8 mouse cellular contexts compared by ENCODE assay signal in the genomic region with DNA sequence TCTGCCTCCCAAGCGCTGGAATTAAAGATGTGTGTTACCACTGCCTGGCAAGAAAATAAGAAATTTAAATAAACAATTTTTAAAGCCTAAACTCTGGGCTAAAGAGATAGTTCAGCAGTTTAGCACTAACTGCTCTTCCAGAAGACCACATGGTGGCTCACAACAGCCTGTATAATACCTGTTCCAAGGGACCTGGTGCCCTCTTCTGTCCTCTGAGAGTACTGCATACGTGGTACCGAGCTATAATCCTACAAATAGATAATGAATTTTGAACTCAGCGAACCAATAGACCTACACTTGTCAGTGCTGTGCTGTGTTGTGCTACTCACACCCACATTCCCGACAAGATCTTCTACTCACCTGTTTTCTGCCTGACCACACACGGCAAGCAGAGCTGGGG. TPM values are rescaled to one million over a fixed set of nuclear protein-coding genes. Genes with fewer than 3 reads are reported as not detected.
DNase-seq lines count a peak whose midpoint lies in the region; ATAC-seq lines count a peak whose summit lies in the region.

No protein-coding gene starts in this region.

- DNase-seq in testis, postnatal 10 days (ENCODE audit: low spot score), result peak; percentile 85
- DNase-seq in testis, postnatal 14 days (ENCODE audit: low spot score), result no peak
- DNase-seq in cerebellum, adult 8-10 months, result peak; percentile 72
- peak; percentile 47 to 50 for DNase-seq in frontal cortex, postnatal 25 days (ENCODE audit: low spot score in 2 of 2)
- peak; percentile 82 for DNase-seq in limb, embryonic 11.5 days (ENCODE audit: low spot score)
- DNase-seq in spleen, postnatal 14 days (ENCODE audit: low spot score in 2 of 2), result peak; percentile 59 to 78

- H3K27me3 ChIP-seq in limb, embryonic 11.5 days (ENCODE audit: control insufficient read depth, insufficient read depth, low read length), result no peaks in the 10 kb centered on the region
- H3K27me3 ChIP-seq in midbrain, embryonic 13.5 days, result no peaks in the 10 kb centered on the region

- peak; percentile 98 for ATAC-seq in inflammation-experienced regulatory T-cells, adult 6 months
- ATAC-seq in limb, embryonic 11.5 days (ENCODE audit: insufficient number of reproducible peaks, low FRiP score, low TSS enrichment, low read depth), result no peak
- ATAC-seq in midbrain, embryonic 13.5 days, result peak; percentile 63

- no peaks in the 10 kb centered on the region for H3K36me3 ChIP-seq in limb, embryonic 11.5 days (ENCODE audit: control insufficient read depth, insufficient read depth, low read length)
- no peaks in the 10 kb centered on the region for H3K36me3 ChIP-seq in midbrain, embryonic 13.5 days

- no peak overlapping the region for H3K4me3 ChIP-seq in limb, embryonic 11.5 days (ENCODE audit: low read depth, low read length)
- H3K4me3 ChIP-seq in midbrain, embryonic 13.5 days (replicated peaks), result no peak overlapping the region

- no peaks in the 10 kb centered on the region for H3K4me1 ChIP-seq in limb, embryonic 11.5 days (ENCODE audit: control insufficient read depth, insufficient read depth, low read length)
- H3K4me1 ChIP-seq in midbrain, embryonic 13.5 days (replicated peaks), result no peaks in the 10 kb centered on the region

- no peak overlapping the region for H3K27ac ChIP-seq in limb, embryonic 11.5 days (replicated peaks; ENCODE audit: low read depth, low read length)
- no peak overlapping the region for H3K27ac ChIP-seq in midbrain, embryonic 13.5 days

- 9% methylated on average over 6 of the region's 6 CpGs for WGBS in limb, embryonic 11.5 days
- WGBS in midbrain, embryonic 13.5 days, result 9% methylated on average over 6 of the region's 6 CpGs

- H3K4me2 ChIP-seq in limb, embryonic 11.5 days (ENCODE audit: low read depth, severe bottlenecking), result no peak overlapping the region
- H3K4me2 ChIP-seq in midbrain, embryonic 13.5 days (replicated peaks), result no peak overlapping the region

- H3K9ac ChIP-seq in limb, embryonic 11.5 days (ENCODE audit: low read length), result no peak overlapping the region
- no peak overlapping the region for H3K9ac ChIP-seq in midbrain, embryonic 13.5 days (replicated peaks)

- H3K9me3 ChIP-seq in limb, embryonic 11.5 days (ENCODE audit: control insufficient read depth, low read length), result no peaks in the 10 kb centered on the region
- H3K9me3 ChIP-seq in midbrain, embryonic 13.5 days, result no peaks in the 10 kb centered on the region

RNA-seq across cellular contexts. Expression of a gene that starts 5.8 kb away (rescaled TPM):
- 1 to 10 TPM; 1.2 to 2.6 (median 1.6) TPM for polyA plus RNA-seq in inflammation-experienced regulatory T-cells, adult 6 months (2017; shearing (Covaris generic))
- 36.7 and 49.1 TPM in 2 replicates for polyA plus RNA-seq in limb, embryonic 11.5 days (2014; fragmentation: Nextera tagmentation; extraction: Ambion mirVana)
- polyA plus RNA-seq in midbrain, embryonic 13.5 days (2015; fragmentation: Nextera tagmentation; extraction: Ambion mirVana), result 118 TPM in 2 replicates

RNA-seq across cellular contexts. Expression of a gene that starts 12.2 kb away (rescaled TPM):
- polyA plus RNA-seq in inflammation-experienced regulatory T-cells, adult 6 months (2017; shearing (Covaris generic)), result 1 to 10 TPM in 2 of 3 experiments, under 1 TPM in 1; 0.18 to 1.3 (median 1.1) TPM
- polyA plus RNA-seq in limb, embryonic 11.5 days (2014; fragmentation: Nextera tagmentation; extraction: Ambion mirVana), result 15.9 and 20.5 TPM in 2 replicates
- 33.6 and 35.5 TPM in 2 replicates for polyA plus RNA-seq in midbrain, embryonic 13.5 days (2015; fragmentation: Nextera tagmentation; extraction: Ambion mirVana)

RNA-seq across cellular contexts. Expression of a gene that starts 20.7 kb away (rescaled TPM):
- polyA plus RNA-seq in inflammation-experienced regulatory T-cells, adult 6 months (2017; shearing (Covaris generic)), result 1 to 10 TPM; 1.6 to 3.2 (median 2.2) TPM
- polyA plus RNA-seq in limb, embryonic 11.5 days (2014; fragmentation: Nextera tagmentation; extraction: Ambion mirVana), result 46.8 and 52.2 TPM in 2 replicates
- 50.5 and 57.8 TPM in 2 replicates for polyA plus RNA-seq in midbrain, embryonic 13.5 days (2015; fragmentation: Nextera tagmentation; extraction: Ambion mirVana)

RNA-seq across cellular contexts. Expression of a gene that starts 21.5 kb away (rescaled TPM):
- 100 to 1,000 TPM; 323 to 459 (median 386) TPM for polyA plus RNA-seq in inflammation-experienced regulatory T-cells, adult 6 months (2017; shearing (Covaris generic))
- polyA plus RNA-seq in limb, embryonic 11.5 days (2014; fragmentation: Nextera tagmentation; extraction: Ambion mirVana), result 249 and 319 TPM in 2 replicates
- 288 and 306 TPM in 2 replicates for polyA plus RNA-seq in midbrain, embryonic 13.5 days (2015; fragmentation: Nextera tagmentation; extraction: Ambion mirVana)

RNA-seq across cellular contexts. Expression of a gene that starts 21.6 kb away (rescaled TPM):
- 10 to 100 TPM in 2 of 3 experiments, 1 to 10 TPM in 1; 9.6 to 17.6 (median 14.8) TPM for polyA plus RNA-seq in inflammation-experienced regulatory T-cells, adult 6 months (2017; shearing (Covaris generic))
- polyA plus RNA-seq in limb, embryonic 11.5 days (2014; fragmentation: Nextera tagmentation; extraction: Ambion mirVana), result 14.8 and 15.8 TPM in 2 replicates
- 52.6 and 57.5 TPM in 2 replicates for polyA plus RNA-seq in midbrain, embryonic 13.5 days (2015; fragmentation: Nextera tagmentation; extraction: Ambion mirVana)

Comparison
In these comparisons a context has a peak if more than half of its experiments do, and no peak if none do; other contexts are left out.
1. RNA of a gene that starts 5.8 kb away (polyA plus RNA-seq): 118 TPM in midbrain, embryonic 13.5 days and 36.7 to 49.1 TPM in limb, embryonic 11.5 days; 1.2 to 2.6 TPM in inflammation-experienced regulatory T-cells, adult 6 months; every median in the first group is over 10 times any median in the second.
2. RNA of a gene that starts 20.7 kb away (polyA plus RNA-seq): 50.5 to 57.8 TPM in midbrain, embryonic 13.5 days and 46.8 to 52.2 TPM in limb, embryonic 11.5 days; 1.6 to 3.2 TPM in inflammation-experienced regulatory T-cells, adult 6 months; every median in the first group is over 10 times any median in the second.